In the genomic region with DNA sequence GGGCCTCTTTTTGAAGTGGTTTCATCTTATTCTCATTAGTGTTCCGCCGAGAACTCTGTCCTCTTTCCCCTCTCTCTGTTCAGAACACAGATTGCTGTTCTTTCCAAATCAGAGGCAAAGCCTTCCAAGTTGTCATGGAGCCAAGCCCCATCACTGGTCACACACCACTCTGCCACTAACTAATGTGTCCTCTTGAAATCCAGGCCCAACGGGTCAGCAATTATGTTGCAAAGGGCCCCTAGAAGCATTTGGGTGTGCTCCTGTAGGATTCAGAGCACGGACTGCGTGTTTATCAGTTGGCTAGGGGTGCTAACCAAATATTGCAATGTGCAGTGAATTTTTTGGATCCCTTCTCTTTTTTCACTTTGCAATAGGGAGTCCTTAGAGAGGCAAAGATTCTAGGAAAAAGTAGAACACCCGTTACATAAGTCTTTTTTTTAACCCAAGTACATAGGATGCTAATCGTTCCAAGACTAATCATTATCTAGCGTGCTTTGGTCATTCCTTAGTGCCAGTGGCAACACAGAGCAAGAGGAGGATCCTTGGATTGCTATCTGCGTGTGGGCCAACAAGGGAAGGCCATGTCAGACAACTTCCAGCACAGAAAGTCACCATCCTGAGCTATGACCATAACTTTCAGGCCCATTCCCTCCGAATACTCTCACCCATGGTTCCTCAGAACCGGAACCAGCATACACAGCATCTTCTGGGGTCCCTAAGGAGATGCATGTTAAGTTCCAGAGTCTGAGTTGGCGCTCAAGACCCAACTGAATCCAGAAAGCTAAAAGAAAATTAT, we compare ENCODE assay signal across 8 mouse cellular contexts.
DNase-seq lines count a peak whose midpoint lies in the region; ATAC-seq lines count a peak whose summit lies in the region.

No protein-coding gene starts in this region.

- no peaks in the 10 kb centered on the region for H3K9me3 ChIP-seq in kidney, embryonic 14.5 days (ENCODE audit: control insufficient read depth, low read length)
- H3K9me3 ChIP-seq in liver, embryonic 11.5 days (ENCODE audit: control insufficient read depth, low read length), result no peaks in the 10 kb centered on the region

- no peak overlapping the region for H3K4me2 ChIP-seq in kidney, embryonic 14.5 days (replicated peaks; ENCODE audit: low read depth, low read length)
- no peak overlapping the region for H3K4me2 ChIP-seq in liver, embryonic 11.5 days

- DNase-seq in kidney, adult 11 months, result peak; percentile 44
- DNase-seq in kidney, postnatal 14 days, result peak; percentile 66
- DNase-seq in lung, postnatal 36 days, result peak; percentile 81
- no peak for DNase-seq in thymus, postnatal 25 days
- no peak for DNase-seq in liver, embryonic 11.5 days (ENCODE audit: low spot score)
- no peak for DNase-seq in thymus, postnatal 4 days

- H3K36me3 ChIP-seq in kidney, embryonic 14.5 days (ENCODE audit: control insufficient read depth, insufficient read depth, low read length), result no peaks in the 10 kb centered on the region
- H3K36me3 ChIP-seq in liver, embryonic 11.5 days (ENCODE audit: control insufficient read depth, insufficient read depth, low read length), result no peaks in the 10 kb centered on the region

- no peak overlapping the region for H3K27ac ChIP-seq in kidney, embryonic 14.5 days (ENCODE audit: low read depth, low read length)
- no peak overlapping the region for H3K27ac ChIP-seq in liver, embryonic 11.5 days (ENCODE audit: low read depth, low read length)

- no peak for ATAC-seq in kidney, embryonic 14.5 days (ENCODE audit: low FRiP score, low TSS enrichment)
- ATAC-seq in frontal cortex, adult (ENCODE audit: low TSS enrichment), result peak; percentile 36
- no peak for ATAC-seq in liver, embryonic 11.5 days (replicated peaks; ENCODE audit: low FRiP score)

- no peak overlapping the region for H3K4me3 ChIP-seq in kidney, embryonic 14.5 days (ENCODE audit: low read length)
- no peak overlapping the region for H3K4me3 ChIP-seq in liver, embryonic 11.5 days (ENCODE audit: low read depth, low read length)

- peaks cover 15% of the 10 kb centered on the region; the same call in 1 of the 2 replicates for H3K4me1 ChIP-seq in kidney, embryonic 14.5 days (ENCODE audit: control insufficient read depth, insufficient read depth, low read length)
- no peaks in the 10 kb centered on the region for H3K4me1 ChIP-seq in liver, embryonic 11.5 days (replicated peaks; ENCODE audit: control insufficient read depth, insufficient read depth, low read length)

- H3K9ac ChIP-seq in kidney, embryonic 14.5 days (ENCODE audit: low read depth, low read length), result no peak overlapping the region
- H3K9ac ChIP-seq in liver, embryonic 11.5 days (ENCODE audit: low read depth, low read length), result no peak overlapping the region

- 93% methylated on average over 12 of the region's 12 CpGs for WGBS in kidney, embryonic 14.5 days
- WGBS in liver, embryonic 11.5 days, result 88% methylated on average over 12 of the region's 12 CpGs

- no peaks in the 10 kb centered on the region for H3K27me3 ChIP-seq in kidney, embryonic 14.5 days (ENCODE audit: control insufficient read depth, insufficient read depth, low read length)
- no peaks in the 10 kb centered on the region for H3K27me3 ChIP-seq in liver, embryonic 11.5 days (replicated peaks; ENCODE audit: control insufficient read depth, insufficient read depth, low read length)

Comparison
In these comparisons a context has a peak if more than half of its experiments do, and no peak if none do; other contexts are left out.
1. DNase-seq: peak in kidney, adult 11 months (single experiment), kidney, postnatal 14 days (single experiment) and lung, postnatal 36 days (single experiment); none in thymus, postnatal 25 days (single experiment), liver, embryonic 11.5 days (single experiment) and thymus, postnatal 4 days (single experiment).